Mouse (Mus musculus) neural tube, embryonic 11.5 days (tissue): ENCODE measurements at regions not wholly inside any gene's neighbourhood (a gene's known extent, or its start where the extent isn't known, plus 50 kb on each side); places are given as distances from the start of the nearest gene placed in this dataset.

Experiments used
- ATAC-seq: fragments of 200-750 bp; cut with Nextera tagmentation; 2 replicates; pipeline ENCODE4 v1.8.0; 2017; ENCODE audit warnings: moderate number of reproducible peaks, mild to moderate bottlenecking, moderate TSS enrichment, moderate library complexity; ENCODE audit not compliant: insufficient read depth, low FRiP score, low TSS enrichment
- DNase-seq: peaks from one replicate; pipeline ENCODE4 v3.0.0-alpha.2; 2015; ENCODE audit warnings: low spot score
- H3K27ac ChIP-seq: fragments of 300-500 bp; sonication (generic); 2 replicates; pipeline ENCODE4 v1.5.1; 2014; ENCODE audit warnings: low read depth, mild to moderate bottlenecking, low read length
- H3K27me3 ChIP-seq: fragments of 300-500 bp; sonication (generic); 2 replicates; pipeline ENCODE4 v1.6.1; 2014; ENCODE audit warnings: mild to moderate bottlenecking, low read length, mixed read lengths; ENCODE audit not compliant: control insufficient read depth, insufficient read depth
- H3K36me3 ChIP-seq: fragments of 300-500 bp; sonication (generic); 2 replicates; pipeline ENCODE4 v1.6.1; 2014; ENCODE audit warnings: mild to moderate bottlenecking, low read length, moderate library complexity, mixed read lengths; ENCODE audit not compliant: control insufficient read depth, insufficient read depth
- H3K4me1 ChIP-seq: fragments of 300-500 bp; sonication (generic); 2 replicates; pipeline ENCODE4 v1.6.1; 2014; ENCODE audit warnings: low read length, mixed read lengths; ENCODE audit not compliant: control insufficient read depth, insufficient read depth
- H3K4me2 ChIP-seq: fragments of 300-500 bp; sonication (generic); 2 replicates; pipeline ENCODE4 v1.6.1; 2014; ENCODE audit warnings: low read depth, mild to moderate bottlenecking, moderate library complexity
- H3K4me3 ChIP-seq: fragments of 300-500 bp; sonication (generic); 2 replicates; pipeline ENCODE4 v1.5.1; 2014; ENCODE audit warnings: low read depth, low read length
- H3K9ac ChIP-seq: fragments of 300-500 bp; sonication (generic); 2 replicates; pipeline ENCODE4 v1.6.1; 2014; ENCODE audit warnings: mild to moderate bottlenecking, low read length
- H3K9me3 ChIP-seq: fragments of 300-500 bp; sonication (generic); 2 replicates; pipeline ENCODE4 v1.6.1; 2016; ENCODE audit warnings: low read length; ENCODE audit not compliant: control insufficient read depth
- WGBS: fragments of 180-500 bp; shearing (Covaris S2); extraction: QIAGEN DNeasy Blood & Tissue Kit; methylation state at CpG from one replicate; pipeline ENCODE4 v1.1.7; 2014; 5-methylcytosine and 5-hydroxymethylcytosine counted together

DNA sequence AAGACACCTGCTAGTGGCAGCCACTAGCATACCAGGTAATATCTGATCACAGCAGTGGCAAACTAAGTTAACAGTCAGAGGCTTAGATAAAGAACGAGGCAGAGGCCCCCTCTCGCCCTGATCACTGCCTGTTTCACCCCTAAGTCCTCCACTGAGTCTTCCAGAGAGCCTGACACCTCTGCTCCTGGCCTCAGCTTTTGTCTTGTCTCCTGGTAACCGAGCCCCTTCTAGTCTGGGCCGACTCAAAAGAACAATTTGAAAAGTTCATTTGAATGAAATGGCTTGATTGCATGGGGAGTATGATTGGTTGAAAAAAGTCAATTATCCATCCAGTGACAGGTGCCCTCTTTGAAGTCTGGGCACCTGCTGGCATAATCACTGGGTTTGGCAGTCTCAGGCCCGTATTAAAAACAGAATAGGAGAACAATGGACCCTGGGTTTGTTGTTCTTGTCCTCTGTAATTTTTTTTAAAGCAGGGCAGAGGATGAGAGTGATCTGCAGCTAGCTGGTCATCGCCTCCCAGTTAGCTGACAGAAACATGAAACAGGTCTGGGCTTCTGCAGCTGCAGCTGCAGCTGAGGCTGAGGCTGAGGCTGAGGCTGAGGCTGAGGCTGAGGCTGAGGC lies 289.8 kb upstream of the Slco3a1 start:
- WGBS: 9% methylated on average over 6 of the region's 6 CpGs
- Histone ChIP-seq H3K27ac (no peak overlapping the region), H3K4me3 (no peak overlapping the region), H3K4me1 (no peaks in the 10 kb centered on the region; the same call in 1 of the 2 replicates), H3K9ac (no peak overlapping the region), H3K9me3 (no peaks in the 10 kb centered on the region), H3K27me3 (no peaks in the 10 kb centered on the region), H3K36me3 (no peaks in the 10 kb centered on the region), H3K4me2 (no peak overlapping the region)
- ATAC-seq (no peak), DNase-seq (peak; percentile 18)

DNA sequence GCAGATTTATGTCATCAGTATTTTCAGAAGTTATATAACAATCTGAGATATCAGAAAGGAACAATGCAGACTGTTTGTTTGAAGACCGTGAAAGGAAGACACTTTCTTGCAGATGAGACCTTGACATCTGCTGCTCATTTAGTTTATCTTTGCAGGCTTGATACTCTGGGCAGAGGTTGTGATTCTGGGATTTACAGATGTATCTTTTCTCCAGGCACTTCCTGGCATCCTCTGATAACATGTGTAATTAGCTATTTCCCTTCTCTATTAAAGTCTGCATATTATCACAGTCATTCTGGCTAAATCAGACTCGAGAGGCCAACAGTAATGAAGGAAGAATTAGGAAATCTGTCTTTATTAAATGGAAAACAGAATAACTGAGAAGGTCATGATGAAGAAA lies 268.7 kb upstream of the Slco3a1 start:
- ATAC-seq: no peak
- WGBS: 83% methylated on average over 2 of the region's 2 CpGs
- H3K4me3 ChIP-seq: no peak overlapping the region

DNA sequence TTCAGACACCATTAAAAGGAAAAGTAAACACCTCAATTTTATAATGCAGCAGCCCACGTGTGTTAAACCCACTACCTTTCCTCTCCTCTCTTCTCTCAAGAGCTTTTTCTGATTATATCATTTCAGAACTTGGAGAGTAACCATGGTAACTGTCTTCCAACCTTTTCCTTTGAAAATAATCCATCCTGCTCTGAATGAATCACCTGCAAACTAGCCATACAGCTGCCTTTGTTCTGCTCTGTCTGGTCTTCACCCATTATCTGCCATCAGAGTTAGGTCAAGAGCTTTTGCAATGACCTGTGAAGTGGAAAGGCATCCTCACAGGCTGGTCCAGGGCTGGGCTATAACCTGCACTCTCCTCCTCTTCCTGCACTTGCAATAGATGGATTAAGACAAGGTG lies 238.7 kb upstream of the Slco3a1 start:
- Histone ChIP-seq H3K27me3 (no peaks in the 10 kb centered on the region), H3K9ac (no peak overlapping the region), H3K4me1 (no peaks in the 10 kb centered on the region), H3K4me3 (no peak overlapping the region), H3K36me3 (no peaks in the 10 kb centered on the region), H3K4me2 (no peak overlapping the region), H3K9me3 (no peaks in the 10 kb centered on the region), H3K27ac (no peak overlapping the region)
- ATAC-seq (no peak), DNase-seq (no peak)
- 52% methylated on average over 1 of the region's 1 CpGs for WGBS

More for the DNA sequence above, 268.7 kb upstream of the Slco3a1 start:
- H3K36me3 ChIP-seq: no peaks in the 10 kb centered on the region
- H3K27me3 ChIP-seq: no peaks in the 10 kb centered on the region
- no peak overlapping the region for H3K4me2 ChIP-seq
- no peaks in the 10 kb centered on the region for H3K4me1 ChIP-seq
- no peak overlapping the region for H3K27ac ChIP-seq
- no peak for DNase-seq
- H3K9ac ChIP-seq: no peak overlapping the region
- H3K9me3 ChIP-seq: no peaks in the 10 kb centered on the region

DNA sequence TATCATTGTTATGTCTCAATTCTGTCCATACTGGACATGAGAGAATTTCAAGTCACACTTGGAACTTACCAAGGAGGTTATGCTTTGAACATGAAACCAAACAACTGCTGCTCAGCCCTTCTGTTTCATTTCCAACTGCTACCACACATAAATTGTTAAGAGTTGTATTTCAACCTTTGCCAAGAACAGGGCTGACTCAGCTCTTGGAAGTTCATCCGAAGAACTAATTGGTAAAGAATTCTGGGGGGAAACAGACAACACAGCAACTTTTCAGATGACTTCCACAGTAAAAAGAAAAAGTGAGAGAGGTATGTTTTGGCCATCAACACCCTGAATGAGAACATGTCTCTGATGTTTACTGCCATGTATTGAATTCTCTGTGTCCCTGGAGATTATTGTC lies 234.1 kb upstream of the Slco3a1 start:
- no peak overlapping the region for H3K27ac ChIP-seq
- H3K27me3 ChIP-seq: no peaks in the 10 kb centered on the region
- no peaks in the 10 kb centered on the region for H3K36me3 ChIP-seq
- WGBS: 100% methylated on average over 1 of the region's 1 CpGs
- no peak for ATAC-seq
- no peak overlapping the region for H3K9ac ChIP-seq
- no peak overlapping the region for H3K4me3 ChIP-seq
- DNase-seq: no peak
- H3K4me1 ChIP-seq: no peaks in the 10 kb centered on the region
- H3K9me3 ChIP-seq: no peaks in the 10 kb centered on the region
- H3K4me2 ChIP-seq: no peak overlapping the region

DNA sequence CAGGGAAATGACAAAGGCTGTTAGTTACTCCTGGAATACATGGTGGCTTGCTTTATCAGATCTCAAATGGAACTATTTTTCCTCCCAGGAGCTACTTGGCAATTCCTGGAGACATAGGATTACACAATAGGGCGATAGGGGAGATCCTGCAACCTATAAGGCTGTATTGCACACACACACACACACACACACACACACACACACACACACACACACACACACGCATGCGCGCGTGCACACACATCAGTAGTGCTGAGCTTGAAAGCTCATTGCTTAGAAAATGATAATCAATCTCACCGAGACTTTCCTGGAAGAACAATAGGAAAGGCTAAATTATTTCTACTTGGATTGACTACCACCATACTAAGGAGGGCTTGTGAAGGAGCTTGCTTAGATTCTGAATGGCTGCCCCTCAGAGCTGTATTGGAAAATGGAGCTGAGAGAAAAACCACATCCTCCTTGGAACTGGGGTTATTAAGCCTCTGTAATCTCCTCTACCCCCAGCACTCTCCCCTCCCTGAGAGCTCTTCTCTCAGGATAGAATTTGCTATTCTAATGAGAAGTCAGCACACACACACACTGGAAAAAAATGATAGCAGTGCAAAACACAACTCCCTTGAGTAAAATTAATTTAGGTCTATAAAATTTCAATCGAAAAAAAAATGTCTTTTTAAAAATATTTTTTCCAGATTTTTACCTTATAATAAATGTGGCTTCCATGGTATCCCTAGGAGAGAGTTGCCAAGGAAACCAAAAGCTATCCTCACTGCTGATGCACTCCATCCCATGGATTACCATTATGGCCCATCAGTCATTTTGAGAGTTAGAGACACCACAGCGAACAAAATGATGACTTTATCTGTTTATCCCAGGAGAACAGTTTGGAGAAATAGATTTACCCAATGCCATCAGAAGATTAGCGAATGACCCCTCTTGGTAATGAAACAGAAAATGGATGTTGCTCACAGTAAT lies 217.1 kb upstream of the Slco3a1 start:
- WGBS: 83% methylated on average over 9 of the region's 9 CpGs
- Histone ChIP-seq H3K36me3 (no peaks in the 10 kb centered on the region), H3K4me1 (no peaks in the 10 kb centered on the region), H3K27ac (no peak overlapping the region; the same call in 1 of the 2 replicates), H3K9me3 (no peaks in the 10 kb centered on the region), H3K9ac (no peak overlapping the region), H3K27me3 (no peaks in the 10 kb centered on the region), H3K4me2 (no peak overlapping the region), H3K4me3 (no peak overlapping the region)
- ATAC-seq: 0 out of 2 replicates have a peak, but pooled peaks have one; percentile 9
- no peak for DNase-seq

DNA sequence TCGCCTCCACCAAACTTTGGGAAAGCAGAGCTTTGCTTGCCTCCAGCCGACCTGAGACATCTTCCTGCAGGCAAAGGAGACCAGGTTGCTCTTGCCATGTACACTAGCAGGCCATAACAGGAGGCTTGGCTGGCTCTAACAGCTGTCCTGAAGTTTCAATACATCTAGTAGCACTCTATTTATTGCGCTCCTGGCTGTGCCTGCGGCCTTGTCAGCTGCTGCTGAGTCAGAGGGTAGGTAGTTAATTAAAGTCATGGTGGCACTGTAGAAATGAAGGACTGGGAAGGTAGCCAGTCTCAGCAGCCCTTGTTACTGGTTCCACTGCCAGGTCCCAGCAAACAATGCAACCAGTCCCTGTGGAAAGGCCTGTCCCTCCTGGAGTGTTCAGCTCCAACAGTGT lies 212.0 kb upstream of the Slco3a1 start:
- Histone ChIP-seq H3K27ac (no peak overlapping the region), H3K9ac (no peak overlapping the region), H3K4me3 (no peak overlapping the region), H3K4me2 (no peak overlapping the region), H3K4me1 (no peaks in the 10 kb centered on the region), H3K27me3 (no peaks in the 10 kb centered on the region), H3K9me3 (no peaks in the 10 kb centered on the region), H3K36me3 (no peaks in the 10 kb centered on the region)
- ATAC-seq: no peak
- DNase-seq: no peak
- WGBS: 82% methylated on average over 4 of the region's 4 CpGs

DNA sequence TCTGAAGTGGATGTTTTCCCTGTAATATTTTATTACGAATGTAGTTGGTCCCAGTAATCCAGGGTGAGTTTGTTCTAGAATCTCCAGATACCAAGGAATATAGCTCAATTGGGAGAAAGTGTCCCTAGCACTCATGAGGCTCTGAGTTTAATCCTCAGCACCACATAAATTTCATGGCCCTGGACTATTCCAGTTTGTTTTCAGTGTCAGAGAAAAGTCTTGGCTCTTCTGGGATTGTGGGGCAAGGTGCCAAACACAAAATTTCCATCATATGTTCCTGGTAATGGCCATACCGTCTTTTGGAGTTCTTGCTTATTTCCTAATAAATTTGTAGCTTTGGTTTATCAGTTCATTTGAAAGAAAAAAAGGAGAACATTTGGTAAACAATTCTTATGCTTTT lies 202.9 kb upstream of the Slco3a1 start:
- Histone ChIP-seq H3K4me3 (no peak overlapping the region), H3K4me1 (no peaks in the 10 kb centered on the region), H3K27me3 (no peaks in the 10 kb centered on the region), H3K9ac (no peak overlapping the region), H3K27ac (no peak overlapping the region), H3K4me2 (no peak overlapping the region), H3K36me3 (no peaks in the 10 kb centered on the region), H3K9me3 (no peaks in the 10 kb centered on the region)
- DNase-seq (no peak), ATAC-seq (no peak)
- 87% methylated on average over 2 of the region's 2 CpGs for WGBS

DNA sequence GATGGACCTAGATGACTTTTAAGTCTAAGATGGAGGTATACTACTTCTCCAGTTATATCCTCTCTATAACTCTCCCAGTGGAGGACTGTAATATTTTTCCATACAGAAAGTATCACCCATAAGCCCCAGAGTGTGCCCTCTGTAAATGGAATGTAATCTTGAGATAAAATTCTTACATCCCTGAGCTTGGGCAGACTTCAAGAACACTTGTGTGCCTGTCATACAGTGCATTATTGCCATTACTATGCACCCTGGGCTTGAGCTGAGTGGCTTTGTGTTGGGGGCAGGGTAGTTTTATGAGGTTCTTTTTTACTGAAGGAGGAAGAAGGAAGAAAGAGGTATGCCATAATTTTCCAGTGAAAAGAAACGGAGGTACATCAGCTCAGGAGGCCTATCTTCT lies 193.1 kb upstream of the Slco3a1 start:
- ATAC-seq: no peak
- H3K4me3 ChIP-seq: no peak overlapping the region
- no peaks in the 10 kb centered on the region for H3K9me3 ChIP-seq
- H3K9ac ChIP-seq: no peak overlapping the region
- H3K36me3 ChIP-seq: no peaks in the 10 kb centered on the region
- no peak overlapping the region for H3K4me2 ChIP-seq
- 78% methylated on average over 1 of the region's 1 CpGs for WGBS
- no peaks in the 10 kb centered on the region for H3K4me1 ChIP-seq
- H3K27me3 ChIP-seq: no peaks in the 10 kb centered on the region
- no peak for DNase-seq
- no peak overlapping the region for H3K27ac ChIP-seq

DNA sequence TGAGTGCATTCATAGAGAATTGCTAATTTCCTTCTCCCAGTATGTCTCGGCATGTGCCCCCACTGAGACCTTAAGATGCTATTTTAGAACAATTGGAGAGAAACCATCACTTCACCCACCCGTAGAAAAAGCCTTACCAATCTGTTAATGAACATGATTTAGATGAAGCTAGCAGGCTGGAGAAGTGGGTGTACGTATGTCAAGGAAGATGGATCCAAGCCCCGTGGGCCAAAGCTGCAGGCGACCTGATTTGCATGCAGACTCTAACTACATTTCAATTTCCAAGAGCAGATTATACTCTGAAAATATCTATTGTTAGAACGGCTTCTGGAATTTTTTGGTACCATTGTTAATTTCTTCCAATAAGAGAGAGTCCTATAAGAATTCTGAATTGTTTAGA lies 180.4 kb upstream of the Slco3a1 start:
- H3K4me2 ChIP-seq: no peak overlapping the region
- H3K9me3 ChIP-seq: no peaks in the 10 kb centered on the region
- 78% methylated on average over 6 of the region's 6 CpGs for WGBS
- ATAC-seq (no peak), DNase-seq (no peak)
- no peaks in the 10 kb centered on the region for H3K36me3 ChIP-seq
- H3K27ac ChIP-seq: no peak overlapping the region
- no peaks in the 10 kb centered on the region for H3K27me3 ChIP-seq
- H3K4me1 ChIP-seq: no peaks in the 10 kb centered on the region
- H3K9ac ChIP-seq: no peak overlapping the region
- no peak overlapping the region for H3K4me3 ChIP-seq
